Mouse (Mus musculus): ENCODE measurements at regions not wholly inside any gene's neighbourhood (a gene's known extent, or its start where the extent isn't known, plus 50 kb on each side); places are given as distances from the start of the nearest gene placed in this dataset.

DNA sequence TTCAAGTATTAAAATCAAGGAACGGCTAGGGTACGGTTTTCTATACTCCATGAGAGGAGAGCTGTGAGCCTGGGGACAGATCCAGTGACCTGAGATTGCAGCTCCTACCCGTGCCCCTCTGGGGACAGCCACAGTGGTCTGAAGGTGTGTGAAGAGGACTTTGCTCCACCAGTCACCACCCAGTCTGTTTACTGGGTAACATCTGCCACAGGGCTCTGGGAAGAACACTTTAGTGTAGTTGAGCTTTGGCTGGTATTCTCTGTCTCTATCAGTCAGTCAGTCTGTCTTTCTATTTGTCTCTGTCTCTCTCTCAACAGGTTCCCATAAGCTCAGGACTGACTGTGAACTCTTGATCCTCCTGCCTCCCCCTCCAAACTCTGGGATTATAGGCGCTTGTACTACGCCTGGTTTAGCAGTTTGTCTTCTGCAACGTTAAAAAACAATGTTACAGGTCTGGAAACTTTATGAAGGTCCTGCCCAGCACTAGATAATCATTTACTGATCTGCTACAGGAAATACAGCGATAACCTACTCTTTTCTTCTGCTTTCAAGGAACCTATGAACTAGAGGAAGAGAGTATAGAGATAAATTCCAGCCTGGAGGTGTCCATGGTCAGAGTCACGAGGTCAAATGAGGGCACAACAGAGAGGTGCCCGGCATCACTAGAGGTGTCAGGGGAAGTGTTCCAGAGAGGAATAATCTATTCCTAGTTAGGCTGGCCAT, 50.2 kb upstream of the Slc38a2 start:
- no peak overlapping the region for H3K4me3 ChIP-seq (ENCODE audit: low read depth, low read length)
- H3K9me3 ChIP-seq (ENCODE audit: control insufficient read depth, low read depth, low read length): no peaks in the 10 kb centered on the region
- H3K27ac ChIP-seq (ENCODE audit: low read length): no peak overlapping the region
- no peaks in the 10 kb centered on the region for H3K27me3 ChIP-seq (ENCODE audit: control insufficient read depth, insufficient read depth, low read length)
- WGBS: 79% methylated on average over 9 of the region's 9 CpGs
- H3K4me2 ChIP-seq (replicated peaks; ENCODE audit: low read depth, low read length): no peak overlapping the region
- ATAC-seq (ENCODE audit: insufficient number of reproducible peaks, insufficient read depth, low FRiP score, low read depth): no peak
- H3K36me3 ChIP-seq (ENCODE audit: control insufficient read depth, insufficient read depth, low read length): no peaks in the 10 kb centered on the region
- no peak overlapping the region for H3K9ac ChIP-seq (replicated peaks; ENCODE audit: low read depth, low read length)
- no peaks in the 10 kb centered on the region for H3K4me1 ChIP-seq (ENCODE audit: control insufficient read depth, insufficient read depth, low read length)

All from stomach, embryonic 14.5 days (tissue).